Mouse (Mus musculus) ovary, postnatal 36 days (tissue): ENCODE measurements around the gene Lpxn.
A peak's percentile ranks its signal among the peaks of the same experiment; 100 is the strongest.

ENCODE experiments used
- DNase-seq: peaks from one replicate; pipeline ENCODE4 v3.0.0; 2022; ENCODE audit warnings: low spot score, mixed read lengths

Gene Lpxn

DNA sequence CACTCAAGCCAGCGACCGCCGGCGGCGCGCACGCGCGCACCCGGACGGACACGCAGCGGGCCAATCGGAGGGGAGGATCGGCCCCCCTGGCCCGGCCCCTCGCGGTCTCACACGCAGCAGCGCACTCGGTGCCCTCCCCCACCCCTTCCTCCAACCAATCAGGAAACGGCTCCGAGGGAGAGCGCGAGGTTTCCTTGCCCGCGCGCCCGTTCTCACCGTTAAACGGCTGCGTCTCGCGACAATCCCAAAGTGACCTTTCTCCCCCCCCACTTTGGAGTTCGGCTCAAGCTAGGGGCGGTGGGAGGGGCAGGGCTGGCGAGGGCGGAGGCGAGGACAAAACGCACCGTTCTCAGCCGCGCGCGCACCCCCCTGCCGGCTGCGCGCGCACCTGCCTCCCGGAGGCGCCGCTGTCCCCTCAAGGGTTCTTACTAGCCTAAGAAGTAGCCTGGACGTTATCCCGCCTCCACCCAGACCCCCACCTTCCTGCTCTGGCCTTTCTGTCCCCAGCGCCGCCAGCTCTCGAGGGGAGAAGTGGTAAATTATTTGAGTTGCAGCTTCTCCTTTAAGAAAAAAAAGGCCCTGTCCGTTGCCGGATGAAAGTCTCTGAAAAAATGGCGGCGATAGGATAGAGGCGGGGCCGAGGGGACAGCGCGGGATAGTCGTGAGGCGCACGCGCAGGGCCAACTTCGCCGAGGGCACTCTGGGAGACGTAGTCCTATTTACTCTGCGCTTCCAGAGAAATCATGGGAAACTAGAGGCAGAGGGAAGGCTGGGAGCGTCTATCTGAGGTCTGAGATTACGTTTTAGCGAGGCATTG is at the start of gene Lpxn, which contains the start of gene Zfp91:
TSS of gene Lpxn (plus strand) at position 683 of the 817 bp plus-strand sequence.
TSS of gene Zfp91 (minus strand) at position 616 of the 817 bp plus-strand sequence.
- DNase-seq, result peak; percentile 97

DNA sequence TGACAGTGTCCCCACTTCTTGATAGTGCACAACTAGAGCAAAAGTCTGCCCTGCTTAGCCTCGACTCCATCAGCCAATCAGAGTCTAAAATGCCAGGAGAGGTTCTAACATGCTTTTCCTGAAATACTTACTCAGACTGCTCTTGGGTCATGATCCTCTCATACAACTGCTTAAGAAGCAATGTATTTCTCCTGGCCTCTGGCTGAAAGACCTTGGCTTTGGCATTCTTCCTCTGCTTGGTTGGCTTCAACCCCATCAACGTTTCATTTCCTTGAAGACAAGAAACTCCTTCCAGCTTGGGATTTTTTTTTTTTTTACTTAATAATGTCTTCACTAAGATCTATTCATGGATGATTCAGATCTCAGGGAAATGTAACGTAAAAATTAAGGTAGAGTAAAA is 39.7 kb upstream of the Lpxn start:
- DNase-seq, result no peak

DNA sequence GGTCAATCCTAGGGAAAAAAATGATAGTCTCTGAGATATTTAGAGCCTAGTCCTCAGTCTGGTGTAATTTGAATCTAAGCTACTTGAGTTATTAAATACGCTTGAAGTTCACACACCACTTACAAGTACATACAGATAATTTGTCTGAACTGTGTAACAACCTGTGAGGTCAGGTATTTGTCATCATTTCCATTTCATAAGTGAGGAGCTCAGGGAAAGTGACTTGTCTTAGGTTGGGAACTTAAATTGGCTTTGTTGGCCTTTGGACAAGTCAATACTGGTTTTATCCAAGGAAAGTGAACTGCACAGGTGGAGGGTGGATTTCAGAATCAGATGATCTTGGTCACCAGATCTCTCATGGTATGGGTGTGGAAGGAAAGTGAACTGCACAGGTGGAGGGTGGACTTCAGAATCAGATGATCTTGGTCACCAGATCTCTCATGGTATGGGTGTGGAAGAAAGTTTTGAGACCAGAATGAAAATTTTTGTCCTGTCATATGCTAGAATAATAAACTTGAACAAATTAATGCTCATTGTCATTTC is 37.0 kb upstream of the Lpxn start:
- no peak for DNase-seq

GRCm38 (mm10) chr19:12759656-12760055 is 36.3 kb upstream of the Lpxn start:
- DNase-seq, result peak; percentile 46

GRCm38 (mm10) chr19:12762212-12763130 is 33.5 kb upstream of the Lpxn start:
- DNase-seq, result no peak

DNA sequence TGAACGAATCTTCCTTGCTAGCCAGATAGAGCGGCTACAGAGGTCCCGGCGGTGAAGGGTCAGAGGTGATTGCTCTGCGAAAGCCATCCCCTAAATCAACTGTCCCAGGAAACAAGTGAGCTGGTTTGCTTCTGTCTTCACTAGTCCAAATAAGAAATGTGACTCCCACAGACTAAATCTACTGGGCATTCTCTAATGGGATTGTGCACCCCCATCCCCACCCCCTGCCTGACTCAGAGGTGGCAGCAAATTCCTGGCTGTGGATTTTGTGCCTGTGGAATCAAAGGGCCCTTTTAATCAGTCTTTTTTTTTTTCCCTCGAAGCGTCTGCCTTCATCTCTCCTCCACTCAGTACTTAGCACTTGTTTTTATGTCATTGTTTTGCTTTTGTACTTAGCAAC is 30.7 kb upstream of the Lpxn start, which contains the start of gene Cntf:
TSS of gene Cntf (minus strand) at position 325 of the 400 bp plus-strand sequence.
- DNase-seq, result no peak

DNA sequence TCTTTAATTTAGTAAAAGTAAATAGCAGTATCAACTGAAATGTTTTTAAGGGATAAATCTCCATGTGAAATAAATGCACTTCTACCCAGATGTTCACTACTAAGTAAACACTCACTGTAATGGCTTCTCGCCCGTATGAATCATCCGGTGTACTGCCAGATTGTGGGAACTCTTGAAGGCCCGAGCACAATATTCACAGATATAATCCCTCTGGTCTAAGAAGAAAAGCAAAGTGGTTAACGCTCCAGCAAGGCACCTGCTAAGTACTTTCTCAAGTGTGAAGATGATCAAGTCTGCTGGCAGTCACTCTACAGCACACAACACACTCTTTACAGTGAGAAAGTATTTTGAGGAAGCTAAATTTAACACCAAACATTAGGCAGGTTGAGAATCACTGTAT is 25.1 kb upstream of the Lpxn start:
- no peak for DNase-seq

DNA sequence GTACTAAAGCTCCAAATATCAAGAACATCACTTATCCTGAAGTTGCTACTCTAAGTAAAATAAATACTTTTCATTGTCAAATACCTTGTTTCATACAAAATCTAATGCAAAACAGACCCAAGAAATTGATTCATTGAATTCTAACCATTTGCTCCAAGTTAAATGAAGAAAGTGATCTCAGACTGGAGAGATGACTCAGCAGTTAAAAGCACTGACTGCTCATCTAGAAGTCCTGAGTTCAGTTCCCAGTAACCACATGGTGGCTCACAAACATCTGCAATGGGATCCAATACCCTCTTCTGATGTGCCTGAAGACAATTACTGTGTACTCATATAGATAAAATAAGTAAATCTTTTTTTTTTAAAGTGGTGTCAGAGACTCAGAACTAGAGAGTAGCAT is 15.6 kb upstream of the Lpxn start:
- DNase-seq, result no peak

- DNase-seq, result no peak
These were observed 9.1 kb upstream of the Lpxn start for GRCm38 (mm10) chr19:12786803-12787395.

GRCm38 (mm10) chr19:12787721-12788120 is 8.3 kb upstream of the Lpxn start:
- no peak for DNase-seq

GRCm38 (mm10) chr19:12792374-12792773 is 3.6 kb upstream of the Lpxn start:
- DNase-seq, result no peak

GRCm38 (mm10) chr19:12794056-12795044 is 1.6 kb upstream of the Lpxn start:
- peak; percentile 94 for DNase-seq

DNA sequence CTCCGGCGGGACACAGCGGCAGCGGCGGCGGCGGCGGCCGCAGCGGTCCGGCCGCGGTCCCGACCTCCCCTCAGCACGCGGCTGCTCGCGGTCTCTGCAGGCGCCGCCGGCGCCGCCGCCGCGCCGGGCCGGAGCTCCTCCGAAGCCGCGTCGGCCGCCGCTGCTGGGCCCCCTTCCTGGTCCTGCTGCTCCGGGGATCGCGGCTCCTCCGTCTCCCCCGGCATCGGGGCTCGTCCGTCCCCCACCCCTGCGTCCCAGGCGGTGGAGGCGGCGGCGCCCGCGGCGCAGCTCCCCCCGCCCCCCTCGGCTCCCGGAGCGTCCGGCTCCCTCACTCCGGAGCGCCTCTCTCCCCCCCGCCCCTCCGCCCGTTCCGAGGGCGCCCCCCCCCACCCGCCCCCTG is 883 bp upstream of the Lpxn start:
- DNase-seq, result no peak

DNA sequence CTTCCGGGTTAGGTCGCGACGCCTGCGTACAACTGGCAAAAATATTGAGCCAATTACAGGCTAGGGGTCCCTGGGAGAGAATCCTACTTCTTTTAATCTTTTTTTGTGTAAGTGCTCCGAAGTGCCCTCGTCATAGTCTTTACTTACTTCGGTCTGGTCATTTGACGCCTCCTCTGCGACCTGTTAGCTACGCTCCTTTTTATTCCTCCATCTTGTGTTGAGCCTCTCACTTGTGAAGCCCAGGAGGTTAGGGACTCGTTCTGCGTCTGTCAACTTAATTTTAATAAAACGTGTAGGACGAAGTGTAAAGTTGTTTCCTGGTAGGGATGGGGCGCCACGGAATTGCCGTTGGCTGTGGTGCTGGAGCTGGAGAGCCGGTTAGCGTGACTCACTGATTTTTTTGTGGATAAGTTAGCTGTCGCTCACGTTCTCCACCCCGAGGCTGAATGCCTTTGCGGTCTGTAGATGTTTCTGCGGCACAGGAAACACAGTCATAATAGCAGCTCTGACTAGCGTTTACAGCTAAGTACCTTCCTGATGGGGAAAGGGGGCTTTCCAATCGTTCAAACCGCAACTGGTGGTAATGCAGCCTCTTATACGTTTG is 437 bp downstream of the Lpxn start:
- peak; percentile 50 for DNase-seq

DNA sequence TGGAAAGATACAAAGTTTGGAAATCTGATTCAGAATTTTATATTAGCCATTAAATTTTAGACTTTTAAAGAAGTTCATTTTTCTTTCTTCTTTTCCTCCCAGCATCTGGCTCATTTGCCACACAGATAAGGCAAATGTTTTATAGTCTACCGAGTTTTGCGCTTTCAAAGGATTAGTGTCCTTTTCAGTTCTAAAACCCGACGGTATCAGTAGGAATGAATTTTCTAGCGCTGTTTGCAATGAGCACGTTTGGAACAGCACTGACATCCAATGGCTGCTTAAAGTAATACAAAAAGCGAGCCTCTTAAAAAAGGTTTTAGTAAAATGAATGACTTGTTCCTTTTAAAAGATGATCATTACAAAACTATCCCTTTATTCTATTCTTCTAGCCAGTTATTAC is 1.1 kb downstream of the Lpxn start:
- DNase-seq, result no peak

DNA sequence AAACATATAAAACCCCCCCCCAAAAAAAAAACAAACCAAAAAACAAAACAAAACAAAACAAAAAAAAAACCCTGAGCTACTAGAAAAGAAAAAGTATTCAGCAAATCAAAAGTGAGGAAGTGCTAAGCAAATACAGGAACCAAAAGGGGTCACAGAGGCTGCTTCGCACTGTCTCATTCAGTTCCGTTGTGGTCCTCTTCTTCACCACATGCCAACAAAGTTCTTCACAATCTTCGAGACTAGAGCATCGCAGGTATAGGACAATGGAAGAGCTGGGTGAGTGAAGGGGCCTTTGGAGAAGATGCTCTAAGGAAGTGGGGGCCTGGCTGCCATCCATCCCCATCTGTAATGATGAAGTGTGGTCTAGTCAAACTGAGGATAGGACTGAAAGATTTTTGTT is 2.4 kb downstream of the Lpxn start:
- no peak for DNase-seq

DNA sequence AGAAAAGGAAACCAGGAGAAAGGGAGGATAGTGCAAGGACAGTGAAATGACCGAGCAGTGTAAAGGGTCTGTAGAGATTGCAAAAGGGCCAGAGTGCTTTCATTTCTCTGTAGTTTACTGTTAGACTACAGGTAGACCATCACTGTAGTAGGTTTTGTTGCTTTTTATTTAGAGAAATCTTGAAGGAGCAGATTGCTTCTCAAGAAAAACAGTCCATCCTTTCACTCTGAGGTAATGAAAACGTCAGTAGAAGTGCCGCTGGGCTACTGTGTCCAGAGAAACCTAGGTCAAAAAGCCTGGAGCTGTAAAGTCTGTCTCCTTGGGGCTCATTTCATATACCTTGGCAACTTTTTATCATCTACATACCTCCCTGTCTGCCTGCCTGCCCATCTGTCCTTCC is 3.1 kb downstream of the Lpxn start:
- no peak for DNase-seq

GRCm38 (mm10) chr19:12800621-12801020 is 4.6 kb downstream of the Lpxn start:
- no peak for DNase-seq

DNA sequence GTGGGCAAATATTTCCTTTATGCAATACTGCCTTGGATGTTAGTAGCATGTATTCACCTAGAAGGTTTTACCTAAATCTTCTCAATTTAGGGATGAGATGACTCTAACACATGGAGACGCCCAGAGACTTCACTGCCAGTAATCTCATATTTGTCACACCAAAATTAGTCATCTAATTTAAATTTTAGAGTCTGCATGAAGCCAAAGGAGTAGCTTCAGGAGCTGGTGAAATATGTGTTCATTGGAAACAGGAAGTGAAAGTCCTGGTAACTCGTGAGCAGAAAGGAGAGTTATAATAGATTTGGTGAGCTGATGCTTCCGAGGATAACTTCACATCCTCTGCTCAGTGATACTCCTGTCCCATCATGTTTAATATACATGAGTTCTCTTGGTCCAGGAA is 5.1 kb downstream of the Lpxn start:
- no peak for DNase-seq

DNA sequence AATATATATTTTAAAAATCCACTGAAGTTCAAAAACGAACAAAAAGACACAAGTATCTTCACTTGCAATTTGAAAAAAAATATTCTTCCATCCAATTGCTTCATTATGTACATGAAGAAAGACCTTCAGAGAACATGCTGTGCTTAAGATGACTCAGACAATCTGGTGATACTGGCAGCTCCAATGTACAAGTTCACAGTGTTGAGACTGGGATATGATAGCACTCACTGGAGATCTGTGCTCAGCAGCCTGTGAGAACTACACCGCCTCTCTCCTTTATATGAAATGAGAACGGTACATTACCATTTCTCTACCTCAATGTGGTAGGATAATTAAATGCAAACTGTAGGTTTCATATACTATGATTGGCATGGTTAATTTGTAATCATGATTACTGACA is 6.8 kb downstream of the Lpxn start:
- no peak for DNase-seq

- no peak for DNase-seq
These were observed 8.2 kb downstream of the Lpxn start for GRCm38 (mm10) chr19:12804237-12804636.
